Mouse (Mus musculus): ENCODE results near the gene Gp2. TPM values are rescaled to one million over a fixed set of nuclear protein-coding genes. Genes with fewer than 3 reads are reported as not detected.

Gene Gp2
- not detected for total RNA-seq (2021)
- long read RNA-seq, experiment 1 = 0 reads
- long read RNA-seq, experiment 2 = 0 reads

DNA sequence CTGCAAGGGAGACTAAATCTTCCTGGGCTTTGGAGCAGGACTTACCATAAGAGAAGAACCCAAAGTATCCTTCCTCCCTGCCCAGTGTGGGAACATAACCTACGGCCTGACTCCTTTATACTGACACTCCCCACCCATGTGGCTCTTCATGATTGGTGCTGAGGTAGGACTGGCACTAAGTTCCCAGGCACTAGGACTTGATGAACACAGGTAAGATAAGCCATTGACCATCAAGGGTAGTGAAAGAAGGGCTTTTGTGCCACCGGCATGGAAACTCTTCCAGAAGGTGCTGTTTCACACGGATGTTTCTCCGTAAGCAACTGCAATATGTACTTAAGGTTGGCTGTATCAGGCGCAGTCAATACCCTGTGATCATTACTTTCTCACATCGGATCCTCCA lies at the start of gene Gp2:
Gene Gp2, minus strand, starts transcription at position 101 of the 400 bp plus-strand sequence.
- DNase-seq = no peak
- intact Hi-C loops (cut with DNase I) = no loop called here

DNA sequence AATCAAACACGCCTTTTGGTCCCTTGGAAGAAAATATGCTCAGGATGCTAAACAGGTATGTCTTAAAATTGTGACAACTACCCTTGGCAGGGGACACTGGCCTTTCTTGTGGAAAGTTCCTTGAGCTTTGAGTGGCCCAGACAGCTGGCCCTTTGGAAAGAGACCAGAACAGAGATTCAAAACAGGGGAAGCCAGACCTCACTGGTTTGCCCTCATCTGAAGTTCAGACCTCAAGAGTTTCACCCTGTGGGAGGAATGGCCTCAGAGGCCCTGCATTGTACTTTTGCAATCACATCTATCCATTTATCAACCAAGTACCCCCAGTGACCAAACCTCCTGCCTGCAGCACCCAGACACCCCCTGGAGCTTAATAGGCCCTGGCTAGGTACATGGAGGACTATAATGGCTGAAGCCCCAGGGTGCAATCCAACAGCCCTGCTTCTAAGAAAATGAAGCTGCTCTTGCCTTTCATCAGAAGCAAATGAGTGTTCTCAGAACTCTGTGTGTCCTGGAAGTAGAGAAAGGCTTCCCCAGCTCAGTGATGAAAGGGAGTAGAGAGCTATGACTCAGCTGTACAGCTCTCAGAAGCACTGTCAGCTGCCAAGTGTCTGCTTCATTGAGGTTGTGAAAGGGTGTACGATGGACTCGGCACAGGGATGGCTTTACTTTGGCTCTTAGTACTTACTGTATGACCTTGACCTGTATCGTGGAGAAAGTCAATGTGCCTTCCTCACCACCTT lies 31.1 kb upstream of the Gp2 start:
- DNase-seq = no peak
- intact Hi-C loops (cut with DNase I) = no loop called here

DNA sequence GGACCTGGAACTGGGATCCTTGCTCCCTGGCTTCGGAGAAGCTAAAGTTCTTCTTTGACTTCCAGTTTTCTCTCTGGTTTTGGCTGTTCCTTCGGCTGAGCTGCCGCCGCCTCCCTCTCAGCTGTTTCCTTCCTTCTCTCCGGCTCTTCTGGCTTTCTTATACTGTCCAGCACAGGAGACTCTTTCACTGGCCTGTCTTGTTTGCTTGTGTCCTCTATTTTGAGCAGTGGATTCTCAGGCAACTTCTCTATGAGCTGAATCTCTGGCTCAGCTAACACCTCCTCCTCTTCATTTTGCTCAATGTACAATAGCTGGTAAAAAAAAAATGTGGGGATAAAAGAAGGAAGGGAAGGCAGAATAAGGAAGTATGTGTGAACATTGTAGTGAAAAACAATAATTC lies 27.6 kb upstream of the Gp2 start:
- intact Hi-C loops (cut with DNase I) = no loop called here

DNA sequence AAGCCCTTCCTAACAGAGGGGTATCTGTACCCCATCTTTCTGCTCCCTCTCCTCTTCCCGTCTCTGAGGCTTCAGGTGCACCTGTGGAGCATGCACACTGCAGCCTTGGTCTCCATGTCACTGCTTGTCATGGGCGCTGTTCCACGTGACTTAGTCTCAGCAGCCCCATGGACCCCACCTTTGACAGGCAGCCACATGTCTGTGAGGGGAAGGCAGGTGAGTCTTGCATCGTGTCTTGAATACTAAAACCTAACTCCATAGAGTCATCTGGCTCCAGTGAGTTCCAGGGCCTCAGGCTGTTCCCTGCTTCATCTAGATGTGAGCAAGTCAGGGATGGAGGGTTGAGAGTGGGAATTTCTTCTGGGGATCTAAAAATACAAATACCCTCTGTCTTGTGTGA lies 25.1 kb upstream of the Gp2 start:
- intact Hi-C loops (cut with DNase I) = no loop called here
- DNase-seq = no peak

More for the DNA sequence above, 27.6 kb upstream of the Gp2 start:
- no peak for DNase-seq

DNA sequence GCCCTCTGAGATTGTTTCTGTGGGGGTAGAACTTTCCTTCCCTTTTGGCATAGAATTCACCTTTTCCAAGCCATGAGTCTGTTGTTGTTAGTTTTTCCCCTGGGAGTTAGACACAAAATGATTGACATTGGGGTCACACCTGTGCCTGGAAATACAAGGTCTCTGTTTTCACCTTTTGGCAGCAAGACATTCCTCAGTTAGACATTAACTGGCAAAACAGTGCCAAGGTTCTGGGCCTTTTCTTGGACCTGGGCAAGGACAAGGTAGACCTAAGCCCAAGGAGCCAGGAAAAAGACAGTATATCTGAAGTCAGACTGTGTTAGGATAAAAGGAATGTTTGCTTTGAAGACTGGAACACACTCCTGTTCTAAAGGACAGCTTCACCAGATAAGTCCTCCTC lies 20.2 kb upstream of the Gp2 start, which contains the start of gene Umod:
Gene Umod, minus strand, starts transcription at position 27 of the 400 bp plus-strand sequence.
- intact Hi-C loops (cut with DNase I) = no loop called here
- no peak for DNase-seq

DNA sequence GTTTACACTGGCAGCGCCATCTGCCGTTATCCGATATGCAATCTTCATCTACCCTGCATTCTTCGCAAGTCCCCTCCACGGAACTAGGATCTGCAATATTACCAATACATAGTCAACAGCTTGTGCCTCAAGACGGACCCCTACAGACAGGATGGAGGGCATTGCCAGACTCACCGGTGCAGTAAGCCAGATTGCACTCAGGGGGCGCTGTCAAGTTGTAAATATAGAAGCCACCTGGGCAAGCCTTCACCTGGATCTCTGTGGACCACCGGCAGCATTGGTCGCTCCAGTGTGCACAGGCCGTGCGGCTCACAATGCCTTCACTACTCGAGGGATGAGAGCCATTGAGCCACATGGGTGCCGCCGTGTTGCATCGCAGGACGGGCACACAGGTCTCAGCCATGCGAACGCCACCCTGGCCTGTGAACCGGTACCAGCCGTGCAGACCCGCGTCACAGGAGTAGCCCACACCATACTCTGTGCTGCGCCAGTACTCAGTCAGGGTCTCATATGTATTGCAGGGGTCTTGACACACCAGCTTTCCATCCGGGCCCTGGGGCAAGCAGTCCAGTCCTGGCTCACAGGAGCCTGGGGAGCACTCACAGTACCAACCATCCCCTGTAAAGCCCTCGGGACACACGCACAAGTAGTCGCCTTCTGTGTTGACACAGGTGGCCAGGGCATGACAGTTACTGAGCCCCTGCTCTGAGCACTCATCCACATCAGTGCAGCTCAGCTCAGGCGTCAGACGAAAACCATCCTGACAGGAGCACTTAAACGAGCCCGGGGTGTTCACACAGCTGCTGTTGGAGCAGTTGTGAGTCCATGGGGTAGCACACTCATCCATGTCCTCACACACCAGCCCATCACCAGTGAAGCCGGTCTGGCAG lies 17.7 kb upstream of the Gp2 start:
- intact Hi-C loops (cut with DNase I) = no loop called here
- no peak for DNase-seq

DNA sequence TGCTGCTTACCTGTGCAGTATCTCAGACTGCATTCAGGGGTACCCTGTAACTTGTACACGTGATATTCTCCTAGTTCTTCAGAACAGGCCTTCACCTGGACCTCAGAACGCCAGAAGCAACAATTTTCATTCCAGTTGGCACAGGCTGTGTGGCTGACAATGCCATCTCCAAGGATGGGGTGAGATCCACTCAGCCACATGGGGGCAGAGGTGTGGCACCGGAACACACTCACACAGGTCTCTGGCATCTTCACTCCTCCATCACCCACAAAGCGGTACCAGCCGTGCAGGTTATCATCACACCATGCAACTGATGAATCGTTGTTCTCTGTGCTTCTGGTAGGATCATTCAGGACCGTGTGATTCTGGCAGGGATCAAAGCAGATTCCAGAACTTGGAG lies 4.9 kb downstream of the Gp2 start:
- DNase-seq = no peak
- intact Hi-C loops (cut with DNase I) = no loop called here

DNA sequence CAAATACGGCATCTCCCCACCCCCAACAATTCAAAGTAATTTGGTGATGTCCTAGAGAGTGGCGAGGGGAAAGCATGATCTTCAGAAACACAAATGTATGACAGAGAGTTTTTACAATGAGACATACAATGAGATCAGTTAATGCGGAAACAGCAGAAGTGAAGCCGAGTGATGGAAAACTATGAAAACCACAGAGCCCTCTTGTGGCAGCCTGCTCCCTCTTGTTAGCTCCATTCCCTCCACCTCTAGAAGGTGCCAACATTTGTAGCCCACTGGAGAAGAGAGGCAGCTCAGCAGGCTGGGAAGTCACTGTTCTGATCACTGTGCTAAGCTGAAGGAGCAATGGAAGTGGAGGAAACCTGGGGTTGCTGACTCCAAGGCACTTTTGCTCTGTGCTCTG lies 15.2 kb downstream of the Gp2 start:
- no peak for DNase-seq
- intact Hi-C loops (cut with DNase I) = no loop called here

DNA sequence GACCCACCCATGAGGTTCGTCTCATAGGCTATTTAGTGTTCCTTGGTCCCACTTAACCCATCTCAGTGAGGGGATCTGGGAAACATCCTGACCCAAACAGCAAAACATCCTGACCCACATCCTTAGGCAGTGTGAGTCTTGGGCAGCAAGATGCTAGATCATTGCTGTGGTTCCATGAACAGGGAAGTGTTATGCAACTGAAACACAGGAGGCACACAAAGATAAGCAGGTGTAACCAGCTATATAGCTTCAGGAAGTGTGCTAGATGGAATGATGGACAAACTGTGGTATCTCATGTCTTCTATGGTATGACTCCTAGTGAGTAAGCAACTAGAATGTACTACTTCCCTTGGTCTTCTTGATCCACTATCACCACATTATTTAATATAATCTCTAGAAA lies 17.1 kb downstream of the Gp2 start:
- DNase-seq = no peak
- intact Hi-C loops (cut with DNase I) = no loop called here

DNA sequence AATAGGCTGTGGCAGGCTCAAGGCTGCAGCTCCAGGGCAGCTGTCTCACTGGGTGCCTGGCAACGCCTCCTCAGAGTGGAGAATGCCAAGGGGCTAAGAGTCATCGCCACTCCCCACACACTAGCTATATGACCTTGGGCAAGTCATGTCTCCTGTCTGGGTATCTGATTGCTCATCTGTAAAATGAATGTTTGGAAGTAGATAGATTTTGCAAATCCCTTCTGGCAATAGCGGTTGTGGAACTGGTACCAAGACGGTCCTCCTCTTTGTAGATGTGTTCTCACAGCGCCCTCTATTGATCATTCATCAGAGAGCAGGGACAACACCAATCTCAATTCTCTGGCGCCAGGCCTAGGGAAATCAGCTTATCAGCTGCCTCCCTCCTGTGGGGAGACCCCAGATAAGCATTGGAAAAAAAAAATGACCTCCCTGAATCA lies 31.9 kb downstream of the Gp2 start:
- intact Hi-C loops (cut with DNase I) = loop anchor here (5.0 kb wide), 1 partner anchor 415 kb away; no protein-coding TSS in a partner anchor
- DNase-seq = peak in 1 of 2 experiments; percentile 12

DNA sequence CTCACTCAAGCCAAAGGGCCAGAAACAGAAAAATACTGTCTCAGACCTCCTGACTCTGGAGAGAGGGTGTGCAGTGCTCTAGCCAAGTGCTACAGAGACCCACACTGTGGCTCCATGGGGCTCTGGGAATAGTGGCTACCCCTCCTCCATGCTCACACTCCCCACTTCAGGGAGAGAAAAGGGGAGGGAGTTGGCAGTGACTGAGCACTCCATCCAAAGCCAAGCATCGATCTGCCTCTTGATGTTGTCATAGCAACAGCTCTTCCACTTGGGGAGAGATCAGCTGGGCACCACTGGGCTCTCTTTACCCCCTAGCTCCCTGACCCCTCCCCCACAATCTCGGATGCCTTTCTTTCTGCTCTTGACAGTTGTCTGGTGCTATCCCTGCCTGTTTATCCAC lies 38.4 kb downstream of the Gp2 start:
- no peak for DNase-seq
- intact Hi-C loops (cut with DNase I) = no loop called here

DNA sequence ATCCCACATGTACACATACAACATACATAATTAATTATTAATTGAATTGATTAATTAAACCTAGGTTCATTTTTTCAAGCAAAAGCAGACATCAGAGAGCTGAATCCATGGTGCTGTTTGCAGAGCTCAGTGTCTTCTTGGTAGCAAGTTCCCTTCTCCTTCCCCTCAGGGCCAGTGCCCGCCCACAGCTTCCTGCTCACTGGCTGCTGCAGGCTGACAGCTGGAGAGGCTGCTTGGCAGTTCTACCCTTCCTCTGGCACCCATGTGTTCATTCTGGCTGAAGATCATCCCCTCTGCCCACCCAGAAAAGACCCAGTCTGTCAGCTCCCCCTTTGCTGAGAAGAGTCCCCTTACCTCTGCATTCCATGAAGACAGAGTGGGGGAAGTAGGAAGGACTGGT lies 40.6 kb downstream of the Gp2 start:
- DNase-seq = no peak
- intact Hi-C loops (cut with DNase I) = no loop called here

DNA sequence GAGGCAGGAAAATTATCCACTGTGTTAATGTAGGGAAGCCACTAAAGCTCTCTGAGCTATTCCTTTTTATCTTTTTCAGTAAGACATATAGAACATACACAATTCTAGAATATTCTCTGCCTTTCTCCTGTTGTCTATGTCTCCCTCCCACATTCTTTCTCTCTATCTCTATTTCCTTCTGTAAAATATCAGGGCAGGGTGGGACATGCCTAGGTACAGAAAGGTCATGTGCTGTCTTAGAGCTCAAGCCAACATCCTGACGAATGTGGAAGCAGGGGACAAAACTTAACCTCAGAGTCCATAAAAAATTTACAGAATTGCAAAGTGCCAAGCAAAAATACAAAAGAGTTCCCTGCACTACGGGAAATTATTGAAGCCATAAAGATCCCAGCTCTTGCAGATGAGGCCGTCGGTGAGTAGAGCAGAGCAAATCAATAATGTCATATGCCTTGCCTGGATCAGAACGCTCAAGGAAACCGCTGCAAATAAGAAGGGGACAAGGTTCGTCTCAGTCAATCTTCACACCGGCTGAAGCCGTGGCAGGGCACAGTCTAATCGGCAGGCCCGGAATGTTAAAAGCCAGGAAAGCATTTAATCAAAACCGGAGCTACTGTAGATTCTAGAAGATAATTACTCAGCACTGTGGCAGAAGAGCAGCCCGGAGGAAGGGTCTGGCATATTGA lies 64.9 kb downstream of the Gp2 start:
- no peak for DNase-seq
- intact Hi-C loops (cut with DNase I) = no loop called here

Other genes starting within 250 kb of the Gp2 start
- not detected for gene Umod, start 20.0 kb upstream of the Gp2 start, total RNA-seq (2021)
- 1 to 10 TPM; 2.1 to 3.8 TPM for gene Acsm5, start 60.2 kb upstream of the Gp2 start, total RNA-seq (2021)
- gene Pdilt, start 64.2 kb upstream of the Gp2 start, total RNA-seq (2021) = not detected
- not detected for gene Acsm2, start 95.1 kb upstream of the Gp2 start, total RNA-seq (2021)
- under 1 TPM in 1 of 2 experiments, not detected in 1; 0.22 TPM for gene Acsm1, start 147.7 kb upstream of the Gp2 start, total RNA-seq (2021)
- not detected for gene Acsm4, start 230.7 kb upstream of the Gp2 start, total RNA-seq (2021)

All from heart, postnatal 14 days (tissue).